Mouse (Mus musculus): Measurements from ENCODE around the gene Cib2. TPM values are rescaled to one million over a fixed set of nuclear protein-coding genes. Genes with fewer than 3 reads are reported as not detected.
A peak's percentile ranks its signal among the peaks of the same experiment; 100 is the strongest.
"Not testable (repeated sequence)": the region's sequence is repeated elsewhere in the genome, so short reads cannot be mapped to it uniquely, and the experiment has no call there.

Gene Cib2
- polyA plus RNA-seq, 1 experiment from 2014 or later, result 20.8 TPM

DNA sequence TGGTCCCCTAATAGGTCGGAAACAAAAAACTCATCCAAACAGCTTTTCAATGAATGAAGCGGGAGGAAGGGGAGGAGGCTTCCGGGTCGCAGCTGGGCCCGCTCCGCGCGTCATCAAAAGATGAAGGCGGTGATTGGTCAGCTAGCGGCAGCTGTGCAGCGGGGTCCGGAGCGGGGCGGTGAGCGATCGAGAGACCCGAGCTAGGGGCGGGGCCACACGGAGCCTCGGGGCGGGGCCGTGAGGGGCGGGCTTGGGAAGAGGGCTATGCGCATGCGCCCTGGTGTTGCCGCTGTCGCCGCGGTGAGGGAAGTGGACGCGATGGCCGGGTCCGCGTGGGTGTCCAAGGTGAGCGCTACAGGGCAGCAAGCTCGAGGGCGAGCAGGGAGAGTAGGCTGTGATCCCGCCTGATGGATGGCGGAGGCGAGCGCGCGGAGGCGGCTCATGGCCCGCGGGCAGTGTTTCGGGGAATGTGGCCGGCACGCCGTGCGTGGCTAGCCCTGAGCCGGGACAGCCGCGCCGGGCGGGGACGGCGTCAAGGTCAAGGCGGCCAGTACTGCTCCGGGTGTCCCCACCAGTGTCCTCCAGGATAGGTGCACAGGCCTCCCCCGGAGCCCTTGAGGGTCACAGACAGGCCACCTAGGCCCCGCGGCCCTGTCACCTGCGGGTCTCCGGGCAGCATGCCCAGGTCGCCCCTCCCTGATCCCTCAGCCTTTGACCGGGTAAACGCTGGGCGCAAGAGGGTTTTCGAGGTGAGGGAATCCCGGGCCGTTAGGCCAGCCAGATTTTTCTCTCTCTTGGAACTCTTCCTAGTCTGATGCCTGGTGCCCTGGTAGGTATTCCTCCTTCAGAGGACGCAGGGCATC, 26.4 kb upstream of the Cib2 start, which contains the start of gene Idh3a:
Gene Idh3a (plus strand): TSS at position 136 of the 863 bp plus-strand sequence.
- DNase-seq (ENCODE audit: low spot score) (peak; percentile 99), ATAC-seq (ENCODE audit: low FRiP score) (peak; percentile 99)
- Histone ChIP-seq H3K27ac (ENCODE audit: low read depth, low read length) (no peak within 1 kb of the TSS), H3K9ac (ENCODE audit: low read depth, low read length) (peak within 1 kb of the TSS; percentile 79), H3K4me1 (replicated peaks; ENCODE audit: control insufficient read depth, insufficient read depth, low read length) (no peaks in the 10 kb centered on the region), H3K4me2 (replicated peaks; ENCODE audit: low read depth, low read length) (peak within 1 kb of the TSS; percentile 92), H3K4me3 (ENCODE audit: low read depth, low read length) (peak within 1 kb of the TSS; percentile 87), H3K36me3 (ENCODE audit: control insufficient read depth, insufficient read depth, low read length) (no peaks in the 10 kb centered on the region), H3K27me3 (ENCODE audit: control insufficient read depth, insufficient read depth, low read length) (no peaks in the 10 kb centered on the region), H3K9me3 (ENCODE audit: control insufficient read depth, low read length) (no peaks in the 10 kb centered on the region)
- WGBS, result under 1% methylated on average over 68 of the region's 73 CpGs

DNA sequence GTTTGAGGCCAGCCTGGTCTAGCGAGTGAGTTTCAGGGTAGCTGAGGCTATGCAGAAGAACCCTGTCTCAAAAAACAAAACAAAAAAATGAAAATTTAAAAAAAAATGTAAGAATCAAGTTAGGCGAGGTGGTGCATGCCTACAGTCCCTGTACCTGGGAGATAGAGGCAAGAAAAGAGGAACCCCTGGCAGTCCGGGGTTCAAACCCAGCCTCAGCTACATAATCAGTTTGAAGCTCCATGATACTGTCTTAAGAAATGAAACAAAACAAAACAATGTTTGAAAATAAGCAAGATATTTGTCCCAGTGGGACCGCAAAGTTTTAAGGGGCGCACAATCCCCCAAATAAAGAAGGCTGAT, 25.8 kb upstream of the Cib2 start:
- WGBS, result 36% methylated on average over 5 of the region's 5 CpGs
- peak overlapping the region; percentile 87; the same call in 1 of the 2 replicates for H3K4me3 ChIP-seq (ENCODE audit: low read depth, low read length)
- peak overlapping the region; percentile 14; the same call in 1 of the 2 replicates for H3K4me2 ChIP-seq (replicated peaks; ENCODE audit: low read depth, low read length)
- H3K9me3 ChIP-seq (ENCODE audit: control insufficient read depth, low read length), result no peaks in the 10 kb centered on the region
- H3K9ac ChIP-seq (ENCODE audit: low read depth, low read length), result no peak overlapping the region
- no peaks in the 10 kb centered on the region for H3K27me3 ChIP-seq (ENCODE audit: control insufficient read depth, insufficient read depth, low read length)
- no peak overlapping the region for H3K27ac ChIP-seq (ENCODE audit: low read depth, low read length)
- DNase-seq (ENCODE audit: low spot score), result no peak
- H3K4me1 ChIP-seq (replicated peaks; ENCODE audit: control insufficient read depth, insufficient read depth, low read length), result no peaks in the 10 kb centered on the region
- no peaks in the 10 kb centered on the region for H3K36me3 ChIP-seq (ENCODE audit: control insufficient read depth, insufficient read depth, low read length)
- peak; percentile 43; the same call in 1 of the 2 replicates for ATAC-seq (ENCODE audit: low FRiP score)

GRCm38 (mm10) chr9:54584127-54584526, 24.1 kb upstream of the Cib2 start:
- 78% methylated on average over 2 of the region's 2 CpGs for WGBS
- H3K9ac ChIP-seq (ENCODE audit: low read depth, low read length); DNase-seq (ENCODE audit: low spot score); H3K4me1 ChIP-seq (replicated peaks; ENCODE audit: control insufficient read depth, insufficient read depth, low read length); H3K36me3 ChIP-seq (ENCODE audit: control insufficient read depth, insufficient read depth, low read length); H3K9me3 ChIP-seq (ENCODE audit: control insufficient read depth, low read length); H3K27me3 ChIP-seq (ENCODE audit: control insufficient read depth, insufficient read depth, low read length); H3K4me3 ChIP-seq (ENCODE audit: low read depth, low read length); H3K4me2 ChIP-seq (replicated peaks; ENCODE audit: low read depth, low read length); ATAC-seq (ENCODE audit: low FRiP score); H3K27ac ChIP-seq (ENCODE audit: low read depth, low read length): not testable (repeated sequence)

DNA sequence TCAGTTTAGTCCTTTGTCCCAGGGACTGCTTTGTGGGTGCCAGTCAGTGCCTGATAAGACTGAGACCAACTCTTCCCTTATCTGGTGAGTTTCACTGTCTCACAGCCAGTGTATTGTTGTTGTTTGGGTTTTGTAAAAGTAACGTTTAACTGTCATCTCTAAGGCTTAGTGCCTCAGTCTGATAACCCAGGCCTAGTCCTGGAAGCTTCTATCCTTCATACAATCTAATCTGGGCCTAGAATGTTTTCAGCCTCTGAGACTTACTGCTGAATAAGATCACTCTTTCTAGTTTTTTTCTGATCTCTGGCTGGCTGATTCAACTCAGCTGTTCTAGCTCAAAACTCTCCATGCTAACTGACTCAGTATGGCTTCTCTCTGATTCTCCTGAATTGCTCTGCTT, 23.7 kb upstream of the Cib2 start:
- WGBS, result 62% methylated on average over 1 of the region's 1 CpGs
- H3K9ac ChIP-seq (ENCODE audit: low read depth, low read length), result no peak overlapping the region
- H3K4me1 ChIP-seq (replicated peaks; ENCODE audit: control insufficient read depth, insufficient read depth, low read length), result no peaks in the 10 kb centered on the region
- DNase-seq (ENCODE audit: low spot score) (no peak), ATAC-seq (ENCODE audit: low FRiP score) (no peak)
- H3K27me3 ChIP-seq (ENCODE audit: control insufficient read depth, insufficient read depth, low read length), result no peaks in the 10 kb centered on the region
- H3K4me2 ChIP-seq (replicated peaks; ENCODE audit: low read depth, low read length), result no peak overlapping the region
- H3K4me3 ChIP-seq (ENCODE audit: low read depth, low read length), result no peak overlapping the region
- no peak overlapping the region for H3K27ac ChIP-seq (ENCODE audit: low read depth, low read length)
- no peaks in the 10 kb centered on the region for H3K36me3 ChIP-seq (ENCODE audit: control insufficient read depth, insufficient read depth, low read length)
- H3K9me3 ChIP-seq (ENCODE audit: control insufficient read depth, low read length), result no peaks in the 10 kb centered on the region

DNA sequence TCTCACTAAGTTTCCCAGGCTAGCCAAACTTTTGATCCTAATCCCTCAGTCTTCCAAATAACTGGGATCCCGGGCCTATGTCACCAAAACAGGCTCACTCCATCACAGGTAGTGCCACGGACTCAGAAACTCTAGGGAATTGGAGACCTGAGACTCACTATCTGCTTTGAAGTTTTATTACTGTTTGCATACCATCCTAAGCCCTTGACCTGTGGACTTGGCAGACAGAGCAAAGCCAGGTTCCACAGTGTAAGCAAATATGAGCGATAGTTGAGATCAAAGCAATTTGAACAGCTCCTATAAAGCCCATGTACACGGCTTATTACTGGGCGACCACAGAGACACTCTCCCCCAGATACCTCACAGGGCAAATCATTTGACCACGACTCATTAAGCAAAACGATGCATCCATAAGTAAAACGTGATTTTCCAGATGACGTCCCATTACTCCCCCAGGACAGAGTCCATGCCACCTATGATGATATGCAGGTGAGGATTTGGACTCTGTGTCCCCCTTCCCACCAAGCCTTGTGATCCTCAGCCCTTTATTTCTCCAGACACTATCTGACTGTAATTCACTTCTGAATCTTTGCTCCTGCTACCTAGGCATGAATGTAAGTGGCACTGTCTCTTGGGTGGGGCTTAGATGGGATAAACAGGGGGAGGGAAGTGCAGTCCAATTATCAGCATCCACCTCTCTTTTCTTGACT, 11.3 kb upstream of the Cib2 start:
- no peak overlapping the region for H3K27ac ChIP-seq (ENCODE audit: low read depth, low read length)
- no peaks in the 10 kb centered on the region for H3K27me3 ChIP-seq (ENCODE audit: control insufficient read depth, insufficient read depth, low read length)
- no peaks in the 10 kb centered on the region for H3K36me3 ChIP-seq (ENCODE audit: control insufficient read depth, insufficient read depth, low read length)
- H3K9ac ChIP-seq (ENCODE audit: low read depth, low read length), result no peak overlapping the region
- 84% methylated on average over 9 of the region's 9 CpGs for WGBS
- no peak overlapping the region for H3K4me3 ChIP-seq (ENCODE audit: low read depth, low read length)
- H3K4me2 ChIP-seq (replicated peaks; ENCODE audit: low read depth, low read length), result no peak overlapping the region
- no peaks in the 10 kb centered on the region for H3K9me3 ChIP-seq (ENCODE audit: control insufficient read depth, low read length)
- DNase-seq (ENCODE audit: low spot score) (no peak), ATAC-seq (ENCODE audit: low FRiP score) (no peak)
- H3K4me1 ChIP-seq (replicated peaks; ENCODE audit: control insufficient read depth, insufficient read depth, low read length), result no peaks in the 10 kb centered on the region

GRCm38 (mm10) chr9:54568732-54569131, 8.7 kb upstream of the Cib2 start:
- no peak overlapping the region for H3K27ac ChIP-seq (ENCODE audit: low read depth, low read length)
- H3K4me2 ChIP-seq (replicated peaks; ENCODE audit: low read depth, low read length), result no peak overlapping the region
- H3K36me3 ChIP-seq (ENCODE audit: control insufficient read depth, insufficient read depth, low read length), result no peaks in the 10 kb centered on the region
- WGBS, result 39% methylated on average over 2 of the region's 2 CpGs
- ATAC-seq (ENCODE audit: low FRiP score) (no peak), DNase-seq (ENCODE audit: low spot score) (peak; percentile 23)
- H3K4me3 ChIP-seq (ENCODE audit: low read depth, low read length), result no peak overlapping the region
- no peaks in the 10 kb centered on the region for H3K27me3 ChIP-seq (ENCODE audit: control insufficient read depth, insufficient read depth, low read length)
- H3K9ac ChIP-seq (ENCODE audit: low read depth, low read length), result no peak overlapping the region
- no peaks in the 10 kb centered on the region for H3K4me1 ChIP-seq (replicated peaks; ENCODE audit: control insufficient read depth, insufficient read depth, low read length)
- H3K9me3 ChIP-seq (ENCODE audit: control insufficient read depth, low read length), result no peaks in the 10 kb centered on the region

- Histone ChIP-seq H3K27me3 (ENCODE audit: control insufficient read depth, insufficient read depth, low read length) (no peaks in the 10 kb centered on the region), H3K27ac (ENCODE audit: low read depth, low read length) (no peak overlapping the region), H3K36me3 (ENCODE audit: control insufficient read depth, insufficient read depth, low read length) (no peaks in the 10 kb centered on the region), H3K4me1 (replicated peaks; ENCODE audit: control insufficient read depth, insufficient read depth, low read length) (no peaks in the 10 kb centered on the region), H3K4me2 (replicated peaks; ENCODE audit: low read depth, low read length) (no peak overlapping the region), H3K9ac (ENCODE audit: low read depth, low read length) (no peak overlapping the region), H3K9me3 (ENCODE audit: control insufficient read depth, low read length) (no peaks in the 10 kb centered on the region), H3K4me3 (ENCODE audit: low read depth, low read length) (no peak overlapping the region)
- no peak for ATAC-seq (ENCODE audit: low FRiP score)
- 66% methylated on average over 4 of the region's 4 CpGs for WGBS
- no peak for DNase-seq (ENCODE audit: low spot score)
Observed at GRCm38 (mm10) chr9:54566958-54567357, 6.9 kb upstream of the Cib2 start.

DNA sequence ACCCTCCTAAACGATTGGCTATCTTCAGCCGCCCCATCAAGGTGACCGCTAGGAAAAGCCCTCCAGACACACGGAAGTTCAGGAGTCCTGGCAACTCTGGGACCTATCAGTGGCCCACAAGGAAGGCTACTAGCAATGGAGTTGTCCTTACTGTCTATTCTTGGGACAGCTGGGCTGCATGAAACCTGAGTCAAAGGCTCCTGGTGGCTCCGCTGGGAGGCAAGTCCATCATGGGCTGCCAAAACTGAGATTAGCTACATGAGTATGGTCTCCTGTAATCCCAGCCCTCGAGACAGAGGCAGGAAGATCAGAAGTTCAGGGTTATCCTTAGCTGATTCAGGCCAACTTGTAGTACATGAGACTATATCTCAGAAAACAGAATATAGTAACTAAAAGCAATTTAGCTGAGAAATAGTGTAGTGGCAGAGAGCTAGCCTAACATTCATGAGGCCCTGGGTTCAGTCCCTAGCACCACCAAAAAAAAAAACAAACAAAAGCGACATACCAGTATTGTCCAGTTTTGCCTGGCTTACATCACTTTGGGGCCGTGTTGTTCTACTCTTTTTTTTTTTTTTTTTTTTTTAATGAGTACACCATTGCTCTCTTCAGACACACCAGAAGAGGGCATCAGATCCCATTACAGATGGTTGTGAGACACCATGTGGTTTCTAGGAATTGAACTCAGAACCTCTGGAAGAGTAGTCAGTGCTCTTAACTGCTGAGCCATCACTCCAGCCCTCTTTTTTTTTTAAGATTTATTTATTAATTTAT, 998 bp upstream of the Cib2 start:
- Histone ChIP-seq H3K27me3 (ENCODE audit: control insufficient read depth, insufficient read depth, low read length) (no peaks in the 10 kb centered on the region), H3K4me1 (replicated peaks; ENCODE audit: control insufficient read depth, insufficient read depth, low read length) (no peaks in the 10 kb centered on the region), H3K4me2 (replicated peaks; ENCODE audit: low read depth, low read length) (no peak overlapping the region), H3K4me3 (ENCODE audit: low read depth, low read length) (no peak overlapping the region), H3K9me3 (ENCODE audit: control insufficient read depth, low read length) (no peaks in the 10 kb centered on the region), H3K27ac (ENCODE audit: low read depth, low read length) (no peak overlapping the region), H3K9ac (ENCODE audit: low read depth, low read length) (no peak overlapping the region), H3K36me3 (ENCODE audit: control insufficient read depth, insufficient read depth, low read length) (no peaks in the 10 kb centered on the region)
- ATAC-seq (ENCODE audit: low FRiP score), result no peak
- 84% methylated on average over 8 of the region's 8 CpGs for WGBS
- no peak for DNase-seq (ENCODE audit: low spot score)

Measured in hindbrain, embryonic 11.5 days (tissue).